Mouse (Mus musculus): ENCODE measurements around the gene Gm13539.

- no peak for TF ChIP-seq POLR2A (IDR thresholded peaks at IDR 0.05; ENCODE audit: low read depth, low read length)
- no peak for TF ChIP-seq CTCF (IDR thresholded peaks at IDR 0.05; ENCODE audit: extremely low read depth, insufficient read depth, insufficient read length, insufficient replicate concordance)
Observed at GRCm38 (mm10) chr2:25773507-25773906, 8.6 kb upstream of the Gm13539 start.
